Mouse (Mus musculus) thymus, adult 2 months (tissue): ENCODE results near the gene Mrps26.

ENCODE experiments used
- CTCF ChIP-seq: fragments of 200-500 bp; IDR thresholded peaks from 2 replicates; pipeline ENCODE4 v1.5.1; 2012; ENCODE audit warnings: mild to moderate bottlenecking, control low read depth, low read length, moderate library complexity, borderline replicate concordance; ENCODE audit not compliant: control insufficient read depth, poor library complexity, insufficient read depth; ENCODE audit errors: extremely low read depth
- POLR2A ChIP-seq: fragments of 200-500 bp; IDR thresholded peaks from 2 replicates; pipeline ENCODE4 v1.6.1; 2012; ENCODE audit warnings: mild to moderate bottlenecking, low read length, control low read depth, moderate library complexity; ENCODE audit not compliant: control insufficient read depth, poor library complexity, insufficient read depth; ENCODE audit errors: extremely low read depth

GRCm38 (mm10) chr2:130582552-130582951, 19.0 kb downstream of the Mrps26 start, which contains the start of gene Avp:
- TF ChIP-seq CTCF (no peak), POLR2A (no peak)
